Mouse (Mus musculus): ENCODE measurements at regions not wholly inside any gene's neighbourhood (a gene's known extent, or its start where the extent isn't known, plus 50 kb on each side); places are given as distances from the start of the nearest gene placed in this dataset.

DNA sequence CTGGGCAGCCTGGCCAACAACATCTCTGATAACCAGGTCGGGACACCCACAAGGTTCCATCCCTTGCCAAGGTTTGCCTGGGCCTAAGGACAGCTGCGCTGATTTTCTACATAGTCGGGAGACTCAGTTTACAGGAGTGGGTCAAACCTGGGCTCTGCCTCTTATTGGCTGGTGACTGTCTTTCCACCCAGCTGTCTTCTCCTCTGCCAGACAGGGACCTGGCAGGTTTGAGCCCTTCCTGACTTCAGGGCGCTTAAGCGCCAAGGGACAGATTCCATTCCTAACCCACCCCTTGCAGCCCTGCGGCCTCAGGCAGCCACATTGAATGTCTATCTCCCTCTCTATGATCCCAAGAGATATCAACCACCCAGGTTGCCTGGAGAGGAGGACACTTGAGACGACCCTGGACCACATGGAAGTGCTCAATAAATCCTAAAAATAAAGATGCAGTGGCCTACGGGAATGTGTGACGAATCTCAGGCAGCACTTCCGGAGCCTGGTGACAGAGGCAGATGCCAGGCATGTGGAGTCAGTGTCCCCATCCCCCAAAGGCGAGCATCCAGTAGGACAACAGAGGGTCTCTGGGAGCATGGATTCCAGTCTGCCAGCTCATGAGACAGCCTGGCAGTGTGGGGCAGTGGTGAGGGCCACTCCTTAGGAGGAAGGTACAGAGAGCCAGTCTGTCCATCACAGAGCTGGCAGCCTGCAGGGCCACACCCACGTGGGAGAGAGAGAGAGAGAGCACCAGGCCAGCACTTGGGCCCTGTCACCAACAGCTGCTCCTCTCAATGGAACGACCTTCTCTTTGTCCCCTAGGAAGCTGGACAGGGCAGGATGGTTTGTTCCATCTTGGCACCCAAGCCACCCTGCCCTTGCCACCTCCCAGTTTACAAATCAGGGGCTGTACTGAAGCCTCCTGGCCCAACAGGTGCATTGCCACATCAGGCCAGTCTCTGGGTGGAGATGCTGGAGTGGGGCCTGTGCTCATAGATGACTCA, 63.8 kb upstream of the Slc6a6 start:
- no peak for DNase-seq

DNA sequence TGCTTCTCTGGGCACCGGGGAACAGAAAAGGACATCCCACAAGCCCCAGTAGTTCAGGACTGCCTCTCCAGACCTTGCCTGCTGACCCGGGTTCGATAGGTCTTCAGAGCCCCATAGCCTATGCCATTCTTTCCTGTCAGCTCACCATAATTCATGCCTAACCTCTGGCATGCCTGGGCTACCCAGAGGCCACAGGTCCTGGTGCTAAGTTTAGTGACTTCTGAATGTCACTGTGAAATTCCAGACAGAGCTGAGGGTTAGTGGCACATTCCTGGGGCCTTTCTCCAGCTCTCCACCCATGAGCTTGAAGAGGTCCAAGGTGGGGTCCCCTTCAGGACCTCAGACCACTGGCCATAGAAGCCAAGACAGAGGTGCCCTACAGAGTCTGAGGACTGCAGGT, 62.4 kb upstream of the Slc6a6 start:
- DNase-seq, result no peak

DNA sequence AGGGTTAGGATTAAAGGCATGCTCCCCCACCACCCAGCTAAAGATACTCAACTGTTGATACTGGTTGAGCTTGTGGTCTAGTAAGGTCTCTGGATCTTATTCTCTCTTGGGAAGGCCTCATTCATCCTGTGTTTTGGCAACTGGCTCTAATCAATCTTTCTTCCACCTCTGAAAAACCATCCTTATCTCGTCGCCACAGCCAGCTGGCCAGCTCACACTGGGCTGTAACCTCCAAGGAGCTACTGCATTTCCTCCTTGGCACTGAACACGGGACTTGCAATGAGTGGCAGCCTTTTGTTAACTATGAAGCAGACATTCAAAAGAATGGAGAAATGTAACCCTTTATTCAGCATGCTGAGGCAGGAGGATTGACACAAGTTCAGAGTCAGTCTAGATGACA, 61.4 kb upstream of the Slc6a6 start:
- peak; percentile 55 for DNase-seq

DNA sequence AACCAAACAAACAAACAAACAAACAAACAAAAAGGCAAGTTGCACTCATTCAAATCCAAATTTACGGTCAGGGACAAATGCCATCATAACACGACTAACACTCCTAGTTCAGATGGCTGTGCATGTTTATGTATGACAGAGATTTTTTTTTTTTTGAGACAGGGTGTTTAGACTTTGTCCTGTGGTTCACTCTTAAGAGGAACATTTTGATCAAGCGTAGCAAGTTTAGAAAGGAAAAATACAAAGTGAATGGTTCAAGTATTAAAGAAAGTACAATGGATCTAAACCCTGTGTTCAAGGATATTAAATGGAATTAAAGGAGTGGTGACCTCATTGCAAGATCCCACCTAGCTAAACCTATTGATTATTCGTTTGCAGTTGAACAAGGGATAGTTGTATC, 60.2 kb upstream of the Slc6a6 start:
- DNase-seq, result no peak

DNA sequence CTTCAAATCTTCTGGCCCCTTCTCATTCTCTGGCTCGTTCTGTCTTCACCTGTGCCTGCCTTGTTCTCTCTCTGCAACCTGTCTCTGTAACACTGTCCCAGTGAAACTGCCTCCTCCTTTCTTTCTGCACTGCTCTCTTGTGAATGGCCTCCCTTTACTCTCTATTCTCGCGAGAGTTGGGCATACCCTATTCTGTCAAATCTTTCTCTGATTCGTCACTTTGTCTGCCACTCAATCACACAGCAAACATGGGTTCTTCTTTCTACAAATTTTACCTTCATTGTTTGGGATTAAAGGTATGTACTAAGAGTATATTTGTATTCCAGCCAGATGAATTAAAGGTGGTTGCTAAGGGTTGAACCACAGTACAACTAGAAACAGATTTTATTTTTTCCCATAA, 54.6 kb upstream of the Slc6a6 start:
- DNase-seq, result no peak

DNA sequence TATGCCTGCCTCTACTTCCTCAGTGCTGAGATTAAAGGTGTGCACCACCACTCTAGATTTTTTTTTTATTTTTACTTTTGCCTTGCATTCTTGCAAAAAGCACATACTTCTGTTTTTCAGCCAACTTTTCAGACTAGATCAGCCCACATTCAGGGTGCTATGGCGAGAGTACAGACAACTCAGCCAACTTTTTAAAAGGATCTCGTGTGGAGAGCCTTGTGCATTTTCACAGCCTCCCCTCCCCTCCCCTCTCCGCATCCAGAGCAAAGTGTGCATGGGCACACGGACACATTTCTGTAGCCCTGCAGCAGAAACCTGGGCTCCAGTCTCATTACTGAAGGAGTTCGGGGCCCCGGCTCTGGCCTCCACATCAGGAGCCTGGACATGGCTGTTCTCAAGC, 52.6 kb upstream of the Slc6a6 start:
- no peak for DNase-seq
